Mouse (Mus musculus): Measurements from ENCODE around the gene Supt5. TPM values are rescaled to one million over a fixed set of nuclear protein-coding genes. Genes with fewer than 3 reads are reported as not detected.
"Not testable (repeated sequence)": the region's sequence is repeated elsewhere in the genome, so short reads cannot be mapped to it uniquely, and the experiment has no call there.

The Supt5 gene
- 70.5 and 82.3 TPM in 2 replicates for polyA plus RNA-seq (2014; fragmentation: Nextera tagmentation; extraction: Ambion mirVana)

DNA sequence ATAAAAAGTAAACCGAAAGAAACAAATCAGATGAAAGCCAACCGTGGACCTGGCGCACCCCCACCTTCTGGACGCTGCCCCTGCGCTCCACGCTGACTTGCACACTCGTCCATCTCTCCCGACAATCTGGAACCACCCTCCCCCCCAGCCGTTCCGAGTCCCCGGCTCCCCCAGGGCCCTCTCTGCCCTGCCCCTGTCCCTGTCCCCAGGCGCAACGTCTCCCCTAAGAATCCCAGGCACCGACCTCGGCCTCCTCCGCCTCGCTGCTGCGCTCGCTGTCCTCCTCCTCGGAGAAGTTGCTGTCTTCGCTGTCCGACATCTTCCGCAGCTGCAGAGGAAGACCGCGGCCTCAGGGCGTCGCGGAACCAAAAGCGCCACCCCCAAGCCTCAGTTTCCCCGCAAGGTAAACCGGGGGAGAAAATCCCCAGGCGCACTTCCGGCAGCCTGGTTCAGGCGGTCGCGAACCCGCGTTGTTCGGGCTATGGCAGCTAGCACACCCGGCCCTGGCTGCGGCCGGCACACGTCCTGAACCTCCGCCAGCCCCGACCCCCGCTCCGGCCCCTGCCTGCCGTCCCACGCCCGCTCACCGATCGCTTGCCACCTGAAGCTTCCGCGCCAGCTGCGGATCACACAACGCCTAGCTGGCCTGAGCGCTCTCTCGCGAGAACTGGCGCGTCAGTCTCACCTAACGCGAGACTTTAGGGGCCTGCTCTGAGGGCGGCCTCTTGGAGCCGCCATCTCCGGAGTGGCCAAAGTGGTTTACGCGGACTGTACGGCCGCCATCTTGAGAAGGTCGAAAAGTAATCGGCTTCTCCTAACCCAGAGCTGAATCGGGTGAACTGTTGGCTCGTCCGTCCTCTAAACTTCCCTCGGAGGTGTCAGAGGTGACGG lies at the start of gene Supt5:
Gene Supt5, minus strand, starts transcription at position 639 of the 891 bp plus-strand sequence.
- no peaks in the 10 kb centered on the region for H3K9me3 ChIP-seq (ENCODE audit: control insufficient read depth, low read length)
- peak within 1 kb of the TSS; percentile 87 for H3K27ac ChIP-seq (replicated peaks; ENCODE audit: low read depth, low read length)
- H3K9ac ChIP-seq (ENCODE audit: low read depth, low read length) = peak within 1 kb of the TSS; percentile 96
- H3K4me3 ChIP-seq (ENCODE audit: low read depth, low read length) = peak within 1 kb of the TSS; percentile 100
- ATAC-seq (ENCODE audit: low read depth) (peak; percentile 99), DNase-seq (ENCODE audit: low spot score) (peak; percentile 100)
- H3K36me3 ChIP-seq (ENCODE audit: control insufficient read depth, insufficient read depth, low read length) = 0 out of 2 replicates have a peak, but pooled peaks cover 5% of the 10 kb centered on the region
- H3K4me1 ChIP-seq (ENCODE audit: control insufficient read depth, insufficient read depth, low read length) = peaks cover 7% of the 10 kb centered on the region
- H3K4me2 ChIP-seq (ENCODE audit: low read depth, low read length) = peak within 1 kb of the TSS; percentile 88
- 1% methylated on average over 67 of the region's 77 CpGs for WGBS
- no peaks in the 10 kb centered on the region for H3K27me3 ChIP-seq (replicated peaks; ENCODE audit: control insufficient read depth, insufficient read depth, low read length)

DNA sequence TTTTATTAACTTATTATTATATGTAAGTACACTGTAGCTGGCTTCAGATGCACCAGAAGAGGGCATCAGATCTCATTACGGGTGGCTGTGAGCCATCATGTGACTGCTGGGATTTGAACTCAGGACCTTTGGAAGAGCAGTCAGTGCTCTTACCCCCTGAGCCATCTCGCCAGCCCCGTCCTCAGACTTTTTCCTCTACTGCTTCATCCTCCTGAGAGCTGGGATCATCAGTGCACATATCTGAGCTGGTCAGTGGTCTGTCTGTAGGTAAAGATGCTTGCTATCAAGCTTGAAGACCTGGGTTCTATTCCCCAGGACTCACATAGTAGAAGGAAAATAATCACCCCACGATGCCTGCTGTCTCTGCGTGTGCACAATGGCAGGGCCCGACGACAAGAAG lies 48.8 kb upstream of the Supt5 start:
- WGBS = 87% methylated on average over 7 of the region's 7 CpGs
- not testable (repeated sequence) for H3K27ac ChIP-seq (replicated peaks; ENCODE audit: low read depth, low read length); H3K27me3 ChIP-seq (replicated peaks; ENCODE audit: control insufficient read depth, insufficient read depth, low read length); H3K4me2 ChIP-seq (ENCODE audit: low read depth, low read length); ATAC-seq (ENCODE audit: low read depth); H3K9ac ChIP-seq (ENCODE audit: low read depth, low read length); H3K4me3 ChIP-seq (ENCODE audit: low read depth, low read length); H3K9me3 ChIP-seq (ENCODE audit: control insufficient read depth, low read length); DNase-seq (ENCODE audit: low spot score)
- peaks cover 55% of the 10 kb centered on the region for H3K36me3 ChIP-seq (ENCODE audit: control insufficient read depth, insufficient read depth, low read length)
- H3K4me1 ChIP-seq (ENCODE audit: control insufficient read depth, insufficient read depth, low read length) = peaks cover 14% of the 10 kb centered on the region

DNA sequence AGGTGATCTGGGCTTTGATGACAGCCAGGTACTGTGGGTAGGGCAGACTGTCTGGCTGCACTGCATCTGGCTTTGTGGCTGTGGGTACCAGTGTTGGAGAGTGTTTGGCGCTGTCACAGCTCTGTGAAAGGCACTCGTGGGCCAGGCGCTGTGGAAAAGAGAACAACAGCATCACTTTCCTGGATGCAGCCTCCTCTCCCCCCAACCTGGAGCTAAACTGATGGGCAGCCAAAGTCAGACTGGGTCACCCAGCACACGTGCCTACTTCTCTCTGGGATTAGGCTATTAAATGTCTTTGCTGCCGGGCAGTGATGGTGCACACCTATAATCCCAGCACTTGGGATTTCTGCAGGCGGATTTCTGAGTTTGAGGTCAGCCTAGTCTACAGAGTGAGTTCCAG lies 48.3 kb upstream of the Supt5 start:
- Histone ChIP-seq H3K4me1 (ENCODE audit: control insufficient read depth, insufficient read depth, low read length) (peaks cover 17% of the 10 kb centered on the region), H3K36me3 (ENCODE audit: control insufficient read depth, insufficient read depth, low read length) (peaks cover 55% of the 10 kb centered on the region)
- not testable (repeated sequence) for H3K27ac ChIP-seq (replicated peaks; ENCODE audit: low read depth, low read length); H3K27me3 ChIP-seq (replicated peaks; ENCODE audit: control insufficient read depth, insufficient read depth, low read length); ATAC-seq (ENCODE audit: low read depth); DNase-seq (ENCODE audit: low spot score); H3K9me3 ChIP-seq (ENCODE audit: control insufficient read depth, low read length); H3K4me3 ChIP-seq (ENCODE audit: low read depth, low read length); H3K9ac ChIP-seq (ENCODE audit: low read depth, low read length); H3K4me2 ChIP-seq (ENCODE audit: low read depth, low read length)
- 69% methylated on average over 6 of the region's 6 CpGs for WGBS

DNA sequence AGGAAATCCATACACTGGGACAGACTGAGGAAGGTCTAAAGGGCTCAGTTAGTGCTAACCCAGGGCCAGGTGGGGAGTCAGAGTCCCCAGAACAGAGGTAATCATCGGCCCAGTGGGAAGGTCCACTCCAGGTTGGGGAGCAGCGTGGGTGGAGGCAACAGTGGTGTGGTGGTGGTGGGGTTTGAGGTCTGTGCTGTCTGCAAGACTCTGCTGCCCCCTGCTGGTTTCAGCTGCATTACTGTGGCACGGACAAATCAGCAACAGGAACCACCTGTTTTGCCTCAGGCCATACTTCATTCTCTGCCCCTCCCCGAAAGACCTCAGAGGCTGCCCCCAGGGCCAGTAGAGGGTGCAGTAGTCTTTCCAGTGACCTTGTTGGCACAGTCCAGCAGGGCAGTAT lies 47.9 kb upstream of the Supt5 start:
- peak overlapping the region; percentile 67 for H3K27ac ChIP-seq (replicated peaks; ENCODE audit: low read depth, low read length)
- ATAC-seq (ENCODE audit: low read depth) (peak; percentile 66), DNase-seq (ENCODE audit: low spot score) (peak; percentile 92)
- H3K4me2 ChIP-seq (ENCODE audit: low read depth, low read length) = no peak overlapping the region
- H3K9ac ChIP-seq (ENCODE audit: low read depth, low read length) = no peak overlapping the region
- WGBS = 4% methylated on average over 4 of the region's 4 CpGs
- no peaks in the 10 kb centered on the region for H3K27me3 ChIP-seq (replicated peaks; ENCODE audit: control insufficient read depth, insufficient read depth, low read length)
- peaks cover 17% of the 10 kb centered on the region for H3K4me1 ChIP-seq (ENCODE audit: control insufficient read depth, insufficient read depth, low read length)
- no peak overlapping the region for H3K4me3 ChIP-seq (ENCODE audit: low read depth, low read length)
- H3K36me3 ChIP-seq (ENCODE audit: control insufficient read depth, insufficient read depth, low read length) = peaks cover 55% of the 10 kb centered on the region
- H3K9me3 ChIP-seq (ENCODE audit: control insufficient read depth, low read length) = no peaks in the 10 kb centered on the region

DNA sequence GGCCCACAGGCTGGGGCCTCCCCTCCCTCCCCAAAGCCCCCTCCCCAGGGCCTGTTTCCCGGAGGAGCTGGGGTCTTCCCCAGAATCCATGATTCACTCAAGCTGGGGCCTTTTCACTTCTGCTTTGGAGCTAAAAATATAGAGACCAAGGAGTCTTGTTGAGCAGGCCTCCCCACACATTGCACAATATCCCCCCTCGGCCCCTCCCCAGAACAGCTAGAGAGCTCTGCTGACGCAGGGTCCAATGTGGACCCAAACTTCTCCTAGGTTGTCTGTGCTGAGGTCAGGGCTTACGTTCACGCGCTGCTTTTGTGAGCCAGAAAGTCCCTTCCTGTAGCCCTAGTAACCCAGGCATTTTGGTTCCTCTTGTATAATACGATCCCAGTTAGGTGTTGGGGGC lies 47.5 kb upstream of the Supt5 start:
- peak overlapping the region; percentile 67 for H3K27ac ChIP-seq (replicated peaks; ENCODE audit: low read depth, low read length)
- 85% methylated on average over 7 of the region's 7 CpGs for WGBS
- peaks cover 55% of the 10 kb centered on the region for H3K36me3 ChIP-seq (ENCODE audit: control insufficient read depth, insufficient read depth, low read length)
- DNase-seq (ENCODE audit: low spot score) (no peak), ATAC-seq (ENCODE audit: low read depth) (no peak)
- H3K27me3 ChIP-seq (replicated peaks; ENCODE audit: control insufficient read depth, insufficient read depth, low read length) = no peaks in the 10 kb centered on the region
- no peak overlapping the region for H3K4me3 ChIP-seq (ENCODE audit: low read depth, low read length)
- H3K9ac ChIP-seq (ENCODE audit: low read depth, low read length) = no peak overlapping the region
- peaks cover 20% of the 10 kb centered on the region for H3K4me1 ChIP-seq (ENCODE audit: control insufficient read depth, insufficient read depth, low read length)
- no peak overlapping the region for H3K4me2 ChIP-seq (ENCODE audit: low read depth, low read length)
- no peaks in the 10 kb centered on the region for H3K9me3 ChIP-seq (ENCODE audit: control insufficient read depth, low read length)

DNA sequence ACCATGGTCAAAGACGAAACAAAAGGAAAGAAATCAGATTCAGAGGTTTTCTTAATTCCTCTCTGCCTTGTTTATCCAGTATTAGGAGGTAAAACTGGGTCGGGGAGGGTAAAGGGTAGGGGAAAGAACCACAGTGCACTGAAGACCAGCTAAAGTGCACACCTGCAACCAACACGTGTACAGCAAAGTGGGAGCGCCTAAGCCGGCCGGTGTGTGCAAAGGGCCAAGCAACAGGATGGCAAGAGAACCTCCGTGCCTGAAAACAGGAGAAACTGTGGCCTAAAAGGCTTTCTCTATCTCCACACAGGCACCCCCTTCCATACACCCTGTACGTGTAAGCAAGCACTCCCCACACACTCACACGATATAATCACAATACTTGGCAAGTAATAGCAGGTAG lies 46.6 kb upstream of the Supt5 start:
- Histone ChIP-seq H3K27ac (replicated peaks; ENCODE audit: low read depth, low read length) (no peak overlapping the region), H3K9me3 (ENCODE audit: control insufficient read depth, low read length) (no peaks in the 10 kb centered on the region), H3K4me1 (ENCODE audit: control insufficient read depth, insufficient read depth, low read length) (peaks cover 27% of the 10 kb centered on the region), H3K4me2 (ENCODE audit: low read depth, low read length) (no peak overlapping the region), H3K36me3 (ENCODE audit: control insufficient read depth, insufficient read depth, low read length) (peaks cover 47% of the 10 kb centered on the region), H3K9ac (ENCODE audit: low read depth, low read length) (no peak overlapping the region), H3K27me3 (replicated peaks; ENCODE audit: control insufficient read depth, insufficient read depth, low read length) (no peaks in the 10 kb centered on the region), H3K4me3 (ENCODE audit: low read depth, low read length) (no peak overlapping the region)
- no peak for ATAC-seq (ENCODE audit: low read depth)
- no peak for DNase-seq (ENCODE audit: low spot score)
- WGBS = 90% methylated on average over 9 of the region's 9 CpGs

DNA sequence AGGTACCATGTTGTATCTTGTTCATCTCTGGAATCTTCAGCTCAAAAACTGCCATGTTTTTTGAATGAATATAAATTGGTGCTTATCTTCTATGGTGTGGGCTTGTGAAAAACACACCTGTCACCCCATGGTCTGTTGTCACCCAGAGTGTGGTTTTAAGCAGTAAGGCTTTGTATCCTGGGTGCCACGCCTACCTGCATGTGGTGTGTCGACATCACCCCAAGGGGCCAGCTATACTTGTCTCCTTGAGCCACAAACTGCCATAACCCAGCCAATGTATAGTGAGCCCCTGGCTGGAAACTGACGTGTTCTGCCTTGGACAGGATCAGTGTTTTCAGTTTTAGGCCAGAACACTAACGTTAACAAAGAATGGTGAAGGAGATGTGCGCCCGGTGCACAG lies 45.6 kb upstream of the Supt5 start:
- Histone ChIP-seq H3K27ac (replicated peaks; ENCODE audit: low read depth, low read length) (no peak overlapping the region), H3K36me3 (ENCODE audit: control insufficient read depth, insufficient read depth, low read length) (peaks cover 37% of the 10 kb centered on the region), H3K27me3 (replicated peaks; ENCODE audit: control insufficient read depth, insufficient read depth, low read length) (no peaks in the 10 kb centered on the region), H3K4me2 (ENCODE audit: low read depth, low read length) (no peak overlapping the region), H3K4me3 (ENCODE audit: low read depth, low read length) (no peak overlapping the region), H3K4me1 (ENCODE audit: control insufficient read depth, insufficient read depth, low read length) (peaks cover 36% of the 10 kb centered on the region), H3K9ac (ENCODE audit: low read depth, low read length) (no peak overlapping the region), H3K9me3 (ENCODE audit: control insufficient read depth, low read length) (no peaks in the 10 kb centered on the region)
- 82% methylated on average over 6 of the region's 6 CpGs for WGBS
- no peak for ATAC-seq (ENCODE audit: low read depth)
- DNase-seq (ENCODE audit: low spot score) = no peak

DNA sequence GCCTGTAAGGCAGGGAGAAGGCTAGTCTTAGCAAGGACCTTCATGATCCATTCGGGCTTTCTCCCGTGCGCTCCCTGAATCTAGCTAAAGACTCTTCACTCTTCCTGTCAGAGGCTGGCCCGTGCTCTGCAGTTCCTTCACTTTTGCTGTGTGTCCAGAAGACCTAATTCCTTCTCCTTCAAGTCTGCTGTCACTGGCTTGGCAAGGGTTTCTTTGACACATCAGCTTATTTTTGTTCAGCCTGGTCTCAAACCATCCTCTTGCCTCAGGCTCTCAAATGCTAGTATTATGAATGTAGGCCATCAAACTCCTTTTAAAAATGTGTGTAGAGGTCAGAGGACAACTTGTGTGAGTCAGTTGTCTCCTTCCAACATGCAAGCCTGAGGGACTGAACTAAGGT lies 45.1 kb upstream of the Supt5 start:
- Histone ChIP-seq H3K9ac (ENCODE audit: low read depth, low read length) (no peak overlapping the region), H3K36me3 (ENCODE audit: control insufficient read depth, insufficient read depth, low read length) (peaks cover 32% of the 10 kb centered on the region), H3K27me3 (replicated peaks; ENCODE audit: control insufficient read depth, insufficient read depth, low read length) (no peaks in the 10 kb centered on the region), H3K9me3 (ENCODE audit: control insufficient read depth, low read length) (no peaks in the 10 kb centered on the region), H3K27ac (replicated peaks; ENCODE audit: low read depth, low read length) (peak overlapping the region; percentile 99; the same call in 1 of the 2 replicates), H3K4me2 (ENCODE audit: low read depth, low read length) (no peak overlapping the region), H3K4me1 (ENCODE audit: control insufficient read depth, insufficient read depth, low read length) (peaks cover 36% of the 10 kb centered on the region), H3K4me3 (ENCODE audit: low read depth, low read length) (no peak overlapping the region)
- WGBS = 75% methylated on average over 4 of the region's 4 CpGs
- no peak for DNase-seq (ENCODE audit: low spot score)
- no peak for ATAC-seq (ENCODE audit: low read depth)

Measured in embryonic facial prominence, embryonic 14.5 days (tissue).